Mouse (Mus musculus) kidney, adult 2 months (tissue): ENCODE data around the gene Hivep2.

Source experiments
- CTCF ChIP-seq: fragments of 200-500 bp; conservative IDR thresholded peaks from 2 replicates; pipeline ENCODE4 v1.5.1; 2011; ENCODE audit warnings: low read depth, mild to moderate bottlenecking, control low read depth, low read length, moderate library complexity, mixed read lengths; ENCODE audit not compliant: insufficient read depth, insufficient read length
- POLR2A ChIP-seq: fragments of 200-500 bp; IDR thresholded peaks from one replicate; pipeline ENCODE4 v1.6.1; 2011; ENCODE audit warnings: low read depth, low read length, control low read depth

GRCm38 (mm10) chr10:13987336-13987735, 21.5 kb downstream of the Hivep2 start:
- TF ChIP-seq POLR2A, result no peak
- no peak for TF ChIP-seq CTCF
